Mouse (Mus musculus) induced T-regulatory cell, adult 2 months (primary cell): ENCODE data around the gene Ccdc97.
"Not testable (repeated sequence)": the region's sequence is repeated elsewhere in the genome, so short reads cannot be mapped to it uniquely, and the experiment has no call there.

ENCODE experiments used
- DNase-seq: peaks from one replicate; pipeline ENCODE4 v3.0.0-alpha.2; 2012; ENCODE audit warnings: low read depth

Gene Ccdc97

DNA sequence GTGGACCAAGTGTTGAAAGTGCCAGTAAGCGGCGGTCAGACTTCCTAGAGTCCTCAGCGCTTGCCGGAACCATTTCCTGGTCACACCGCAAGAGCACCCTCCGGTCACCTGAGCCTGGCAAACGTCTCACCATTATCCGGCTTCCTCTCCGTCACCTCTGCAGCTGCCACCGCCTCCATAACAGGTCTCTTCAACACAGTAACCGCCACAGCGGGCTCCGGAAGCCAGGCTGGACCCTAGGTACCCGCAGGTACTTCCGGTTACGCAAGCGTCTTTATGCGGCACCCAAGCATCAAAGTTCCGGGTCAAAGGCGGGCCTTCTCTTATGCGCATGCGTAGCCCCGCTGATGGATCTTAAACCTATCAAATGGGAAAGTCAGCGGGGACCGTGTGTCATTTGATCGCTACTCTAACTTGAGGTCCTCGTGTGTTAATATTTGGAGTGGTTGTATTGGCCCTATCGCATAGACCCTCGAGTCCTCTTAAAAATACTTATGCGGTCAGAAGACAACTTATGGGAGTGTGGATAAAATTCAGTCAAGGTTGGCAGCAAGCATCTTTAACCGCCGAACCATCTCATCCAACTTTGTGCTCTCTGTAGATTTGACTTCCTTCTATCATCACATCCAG lies at the start of gene Ccdc97:
Gene Ccdc97 (minus strand): TSS at position 301 of the 630 bp plus-strand sequence.
- DNase-seq: peak; percentile 99

DNA sequence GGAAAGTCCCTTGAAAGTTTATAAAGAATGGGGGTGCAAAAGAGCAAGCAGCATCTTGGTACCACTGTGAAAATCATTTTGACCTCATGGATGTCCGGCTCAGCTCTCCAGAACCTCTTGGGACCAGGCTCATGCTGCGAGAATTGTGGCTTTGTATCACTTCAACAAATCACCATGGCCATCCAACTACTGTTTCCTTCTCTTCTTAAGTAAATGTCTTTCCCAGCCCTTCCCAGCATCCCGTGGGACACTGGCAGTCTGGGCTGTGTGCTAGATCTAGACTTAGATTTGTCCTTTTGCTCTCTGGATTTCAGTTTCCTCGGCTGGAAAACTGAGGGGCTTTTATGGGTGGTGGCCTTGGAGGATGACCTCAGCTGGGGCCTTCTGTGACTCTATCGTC lies 49.3 kb upstream of the Ccdc97 start:
- no peak for DNase-seq

DNA sequence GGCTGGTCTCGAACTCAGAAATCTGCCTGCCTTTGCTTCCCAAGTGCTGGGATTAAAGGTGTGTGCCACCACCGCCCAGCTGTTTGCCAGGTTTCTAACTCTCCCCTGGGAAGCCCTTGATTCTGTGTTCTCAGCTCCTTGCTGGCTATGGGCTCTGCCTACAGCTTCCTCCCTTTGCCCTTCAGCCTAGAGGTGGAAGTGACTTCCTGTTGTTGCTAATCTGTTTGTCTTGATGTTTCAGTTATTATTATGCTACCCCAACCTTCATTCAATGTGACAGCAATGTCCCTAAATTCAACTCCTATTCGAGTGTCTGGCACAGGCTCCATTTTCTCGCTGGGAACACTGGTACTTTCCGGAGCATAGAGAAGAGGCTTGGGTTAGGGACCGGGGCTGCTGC lies 47.2 kb upstream of the Ccdc97 start:
- DNase-seq: no peak

DNA sequence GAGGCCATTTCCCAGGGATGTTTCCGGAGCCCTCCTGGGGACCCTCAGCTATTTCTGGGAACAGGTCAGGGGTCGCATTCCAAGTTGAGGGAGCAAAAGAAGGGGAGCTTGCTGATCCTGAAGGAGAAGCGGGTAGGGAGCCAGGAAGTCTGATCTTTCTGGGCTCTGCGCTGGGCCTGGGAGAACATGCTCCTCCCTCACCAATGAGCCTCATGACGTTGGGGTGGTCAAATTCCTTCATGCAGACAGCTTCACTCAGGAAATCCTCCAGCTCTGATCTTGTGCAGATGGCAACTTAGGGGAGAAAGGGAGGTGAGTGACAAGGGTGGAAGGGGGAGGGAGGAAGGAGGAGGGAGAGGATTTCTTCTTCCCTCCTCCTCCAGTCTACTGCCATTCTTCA lies 45.3 kb upstream of the Ccdc97 start:
- no peak for DNase-seq

DNA sequence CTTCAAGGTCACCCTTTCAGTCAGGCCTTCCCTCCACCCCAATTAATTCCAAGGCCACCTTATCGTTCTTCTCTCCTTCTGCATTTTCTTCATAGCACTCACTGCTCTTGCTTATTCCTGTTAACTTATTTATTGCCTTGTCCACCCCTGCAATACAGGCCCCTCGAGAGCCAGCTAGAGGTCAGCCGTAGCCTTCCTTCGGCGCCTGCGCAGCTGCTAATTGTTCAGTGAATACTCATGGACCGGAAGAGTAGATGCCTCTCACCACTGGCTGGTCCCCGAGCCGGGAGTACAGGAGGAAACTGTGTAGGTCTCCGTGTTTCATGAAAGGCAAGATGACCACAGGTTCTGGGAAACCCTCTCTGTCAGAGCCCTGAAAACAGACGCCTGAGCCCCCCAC lies 44.8 kb upstream of the Ccdc97 start:
- DNase-seq: no peak

DNA sequence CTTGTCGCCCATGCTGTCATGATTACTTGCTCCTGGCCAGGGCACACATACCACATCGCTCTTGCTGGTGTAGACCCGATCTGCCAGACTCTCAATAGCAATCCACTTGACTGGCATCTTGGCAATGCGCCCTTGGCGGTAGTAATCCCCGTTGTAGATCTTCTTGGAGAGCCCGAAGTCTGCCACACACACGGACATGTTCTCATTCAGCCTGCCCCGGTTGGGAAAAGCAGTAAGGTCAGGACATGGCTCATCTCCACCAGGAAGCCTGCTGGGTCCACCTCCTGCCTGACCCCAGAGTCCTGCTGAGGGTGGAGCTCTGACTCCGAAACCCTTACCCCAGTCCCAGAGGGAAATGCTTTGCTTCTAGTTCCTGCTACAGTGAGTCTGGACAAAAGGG lies 42.5 kb upstream of the Ccdc97 start:
- DNase-seq: no peak

DNA sequence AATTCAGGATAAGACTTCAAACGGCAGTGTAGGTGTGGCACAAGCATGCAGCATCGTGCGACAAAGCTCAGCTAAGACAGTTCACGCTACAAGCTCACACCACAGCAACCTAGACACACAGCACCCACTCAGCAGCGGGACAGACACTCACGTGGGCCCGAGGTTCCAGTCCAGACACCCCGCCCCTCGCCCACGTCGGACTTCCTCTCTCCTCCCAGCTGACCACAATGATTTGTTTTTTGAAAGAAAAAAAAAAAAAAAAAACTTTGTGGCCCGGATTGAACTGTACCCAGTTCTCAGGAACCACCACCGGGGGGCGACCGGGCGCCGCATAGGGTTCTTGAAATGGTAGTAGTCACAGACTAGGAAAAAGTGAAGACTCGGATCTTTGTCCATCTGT lies 37.1 kb upstream of the Ccdc97 start:
- DNase-seq: peak; percentile 96

DNA sequence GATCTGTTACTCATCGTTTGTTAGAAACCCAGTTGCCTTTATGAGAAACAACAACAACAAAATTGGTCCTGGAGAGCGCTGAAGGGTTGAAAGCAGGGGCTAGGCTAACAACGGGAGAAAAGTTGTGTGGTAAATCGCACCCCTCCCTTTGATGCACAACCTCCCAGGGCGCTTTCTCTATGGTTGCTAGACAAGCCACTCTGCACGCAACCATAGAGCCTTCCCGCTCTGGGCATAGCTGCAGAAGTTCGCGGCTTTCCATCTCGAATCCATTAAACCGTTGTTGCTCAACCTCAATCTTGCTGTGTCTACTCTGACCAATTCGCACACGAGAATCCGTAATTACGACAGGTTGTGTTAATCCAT lies 36.6 kb upstream of the Ccdc97 start:
- no peak for DNase-seq

DNA sequence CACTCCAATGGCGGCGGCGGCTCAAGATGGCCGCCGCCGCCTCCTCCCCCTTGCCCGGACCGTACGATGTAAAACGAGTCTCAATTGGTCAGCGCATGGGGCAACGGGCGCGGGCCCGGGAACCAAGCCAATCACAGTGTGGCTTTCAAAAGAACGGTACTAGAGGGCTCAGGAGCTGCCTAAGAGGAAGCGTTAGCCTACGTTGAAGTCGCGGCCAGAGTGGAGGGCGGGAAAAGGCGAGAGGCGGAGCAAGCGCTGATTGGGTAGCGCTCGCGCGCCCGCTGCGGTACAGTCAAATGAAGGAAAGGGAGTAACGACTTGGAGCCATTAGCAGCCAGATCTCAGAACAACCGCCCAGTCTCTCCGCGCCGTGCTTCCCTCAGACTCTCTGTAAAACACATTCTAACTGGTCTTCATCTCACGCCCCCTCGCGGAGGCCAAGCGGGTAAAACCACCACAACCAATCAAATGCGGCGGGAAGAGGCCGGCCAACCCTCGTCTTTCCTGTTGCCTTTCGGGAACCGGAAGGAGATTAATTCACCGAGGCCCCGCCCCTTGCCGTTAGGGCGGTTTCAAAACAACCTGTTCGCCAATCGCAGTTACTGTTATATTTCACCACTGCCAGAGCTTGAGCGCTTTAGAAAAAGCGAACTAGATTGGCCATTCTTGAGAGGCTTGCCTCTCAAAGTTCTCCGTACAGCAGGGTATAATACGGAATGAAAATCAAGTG lies 36.0 kb upstream of the Ccdc97 start, which contains the start of gene Hnrnpul1:
Gene Hnrnpul1 (minus strand): TSS at position 20 of the 730 bp plus-strand sequence.
- peak; percentile 100 for DNase-seq

DNA sequence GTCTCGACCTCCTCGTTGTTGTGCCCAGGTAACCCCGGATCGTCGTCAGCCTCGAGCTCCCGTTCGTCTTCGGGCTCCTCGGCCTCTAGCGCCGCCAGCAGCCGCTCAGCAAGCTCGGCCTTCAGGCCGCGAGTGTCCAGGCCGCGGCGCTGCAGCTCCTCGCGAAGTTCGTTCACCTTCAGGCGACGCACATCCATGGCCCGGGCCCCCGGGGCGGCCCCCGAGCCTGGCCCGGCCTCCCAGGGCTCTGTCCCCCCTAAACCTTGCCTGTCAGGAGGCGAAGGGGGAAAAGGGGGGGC lies 35.5 kb upstream of the Ccdc97 start:
- DNase-seq: no peak

DNA sequence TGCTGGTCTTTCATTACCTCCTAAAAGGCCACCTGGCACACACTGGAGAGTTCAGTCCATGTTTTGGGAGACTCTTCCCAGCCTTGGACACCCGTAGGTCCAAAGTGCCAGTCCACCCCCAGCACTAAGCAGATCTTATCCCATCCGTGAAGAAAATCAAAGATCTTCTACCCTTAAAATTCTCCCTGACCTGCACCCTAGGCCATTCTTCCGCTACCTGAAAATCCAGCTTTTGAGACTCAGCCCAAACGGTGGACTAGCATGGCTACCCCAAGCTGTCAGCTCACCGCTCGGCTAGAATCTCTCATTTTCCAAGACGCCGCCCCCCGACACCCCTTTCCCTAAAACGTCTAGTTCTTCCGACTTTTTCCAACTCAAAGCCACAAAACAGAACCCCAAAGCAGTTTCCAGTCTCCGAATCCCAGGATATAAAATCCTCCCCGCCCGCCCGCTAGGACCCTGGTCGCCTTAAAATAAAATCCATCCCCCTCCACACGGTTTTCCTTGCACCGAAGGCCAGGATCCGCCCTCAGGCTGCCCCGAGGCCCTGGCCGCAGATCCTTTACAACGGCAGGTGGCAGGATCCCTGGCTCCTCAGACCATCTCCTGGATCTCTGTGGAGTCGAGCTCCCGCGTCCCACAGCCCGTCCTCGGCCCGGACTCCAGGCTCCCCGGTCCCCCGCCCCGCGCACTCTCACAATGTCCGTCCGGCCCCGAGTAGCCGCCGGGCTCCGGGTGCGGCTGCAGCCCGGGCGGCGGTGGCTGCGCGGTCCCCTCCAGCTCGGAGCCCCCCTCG lies 35.0 kb upstream of the Ccdc97 start:
- no peak for DNase-seq

DNA sequence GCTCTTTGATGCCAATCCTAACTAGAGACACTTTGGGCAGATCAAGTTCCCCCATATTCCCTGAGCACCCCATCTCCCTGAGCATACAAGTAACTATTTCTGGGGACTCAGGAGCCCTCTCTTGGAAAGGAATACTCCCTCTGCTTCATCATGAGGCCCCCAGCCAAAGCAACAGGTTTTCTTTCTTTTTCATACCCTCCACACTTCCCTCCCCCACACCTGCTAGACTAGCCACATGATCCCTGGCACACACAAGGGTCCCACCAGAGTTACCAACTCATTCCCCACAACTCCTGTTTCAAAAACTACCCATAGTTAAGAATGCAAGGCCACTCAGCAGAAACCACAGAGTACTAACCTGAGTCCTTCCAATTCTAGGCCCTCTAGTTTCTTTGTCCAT lies 34.2 kb upstream of the Ccdc97 start:
- no peak for DNase-seq

DNA sequence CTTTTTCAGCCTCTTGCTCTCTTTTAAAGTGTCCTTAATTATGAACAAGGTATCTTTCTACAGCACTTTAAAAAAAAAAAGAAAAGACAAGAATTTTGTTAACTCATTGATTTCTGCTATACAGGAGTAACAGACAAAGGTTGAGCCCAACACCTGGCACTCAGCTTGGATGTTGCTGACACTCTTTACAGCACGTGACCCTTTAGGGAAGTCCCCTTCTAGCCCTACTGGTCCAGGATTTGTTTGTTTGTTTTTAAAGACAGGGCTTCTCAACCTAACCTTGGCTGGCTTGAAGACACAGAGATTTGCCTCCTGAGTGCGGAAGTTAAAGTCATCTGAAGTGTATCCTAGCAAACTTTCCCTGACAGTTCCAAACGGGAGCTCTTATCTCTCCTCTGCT lies 28.0 kb upstream of the Ccdc97 start:
- peak; percentile 38 for DNase-seq

DNA sequence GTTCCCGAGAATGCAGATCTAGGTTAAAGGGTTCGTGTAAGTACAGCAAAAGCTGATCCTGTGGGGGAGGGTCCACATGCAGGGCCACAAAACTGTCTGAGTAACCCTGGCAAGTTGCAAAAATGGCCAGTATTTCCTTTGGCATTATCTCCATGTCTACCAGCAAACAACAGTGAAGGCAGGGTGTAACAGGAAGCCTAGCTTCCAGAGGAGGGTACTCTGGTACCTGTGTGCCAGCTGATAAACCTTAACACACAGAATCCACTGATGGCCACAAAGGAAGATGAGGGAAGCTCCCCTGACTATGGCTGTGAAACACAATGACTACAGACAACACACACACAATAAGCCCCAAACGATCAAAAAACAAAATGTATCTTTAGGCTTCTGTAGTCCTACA lies 19.4 kb upstream of the Ccdc97 start:
- DNase-seq: no peak

DNA sequence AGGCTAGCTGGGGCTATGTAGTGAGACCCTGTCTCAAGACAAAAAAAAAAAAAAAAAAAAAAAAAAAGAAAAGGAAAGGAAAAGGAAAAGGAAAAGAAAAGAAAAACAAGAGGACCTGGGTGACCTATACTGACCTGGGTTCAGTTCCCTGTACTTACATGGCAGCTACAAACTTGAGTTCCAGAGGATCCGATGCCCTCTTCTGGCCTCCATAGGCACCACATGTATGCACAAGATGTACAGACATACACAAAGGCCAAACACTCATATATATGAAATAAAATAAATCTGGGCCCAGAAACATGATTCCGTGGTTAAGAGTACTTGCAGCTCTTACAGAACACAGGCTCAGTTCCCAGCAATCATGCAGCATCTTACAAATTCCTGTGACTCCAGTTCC lies 18.0 kb upstream of the Ccdc97 start:
- no peak for DNase-seq

DNA sequence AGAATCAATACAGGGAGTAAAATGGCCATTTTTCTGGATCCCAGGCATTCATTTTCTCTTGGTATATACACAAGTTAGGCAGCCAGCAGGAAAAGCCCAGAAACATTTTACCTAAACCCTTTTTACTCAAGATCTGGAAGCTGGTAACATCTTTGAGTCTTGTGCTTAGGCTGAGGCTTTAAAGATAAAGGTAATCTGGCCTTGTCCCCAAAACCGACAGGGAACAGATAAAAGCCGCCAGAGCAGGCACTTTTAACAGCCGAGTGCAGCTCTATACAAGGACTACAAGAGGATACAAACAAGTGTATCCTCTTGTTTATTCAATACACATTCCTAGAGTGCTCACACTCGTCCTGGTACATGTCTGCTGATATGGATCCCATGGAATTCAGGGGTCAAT lies 16.1 kb upstream of the Ccdc97 start:
- no peak for DNase-seq

DNA sequence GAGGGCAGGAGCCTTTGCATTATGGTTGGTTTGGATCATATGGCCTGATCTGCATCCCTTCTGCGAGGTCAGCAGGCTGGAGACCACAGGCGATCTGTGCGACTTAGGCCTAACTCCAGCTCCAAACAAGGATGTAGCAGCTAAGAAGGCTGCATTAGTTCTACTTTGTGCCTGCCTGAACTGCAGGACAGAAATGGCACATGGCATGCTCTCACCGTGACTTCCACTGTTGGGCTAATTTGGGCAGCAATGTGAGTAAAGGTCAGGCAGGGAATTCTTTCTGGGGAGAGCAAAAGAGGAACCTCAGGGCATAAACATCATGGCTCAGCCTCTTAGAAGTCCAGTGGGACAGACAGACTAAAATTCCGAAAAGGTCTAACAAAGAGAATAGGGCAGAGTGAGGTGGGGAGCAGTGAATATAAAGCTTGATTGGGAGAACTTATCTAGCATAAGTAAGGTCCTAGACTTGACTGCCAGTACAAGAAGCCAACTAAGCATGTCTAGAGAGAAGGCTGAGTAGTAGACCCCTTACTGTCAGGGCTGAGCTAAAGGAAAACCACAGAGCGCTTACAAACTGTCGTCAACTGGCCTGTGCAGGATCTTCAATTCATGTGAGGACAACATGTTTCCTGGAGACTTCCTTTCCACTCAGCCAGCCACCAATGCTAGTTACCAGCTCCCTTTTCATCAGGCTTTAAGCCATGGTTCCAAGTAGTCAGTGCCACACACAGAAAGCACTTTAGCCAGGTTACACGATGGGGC lies 12.6 kb upstream of the Ccdc97 start:
- DNase-seq: no peak

DNA sequence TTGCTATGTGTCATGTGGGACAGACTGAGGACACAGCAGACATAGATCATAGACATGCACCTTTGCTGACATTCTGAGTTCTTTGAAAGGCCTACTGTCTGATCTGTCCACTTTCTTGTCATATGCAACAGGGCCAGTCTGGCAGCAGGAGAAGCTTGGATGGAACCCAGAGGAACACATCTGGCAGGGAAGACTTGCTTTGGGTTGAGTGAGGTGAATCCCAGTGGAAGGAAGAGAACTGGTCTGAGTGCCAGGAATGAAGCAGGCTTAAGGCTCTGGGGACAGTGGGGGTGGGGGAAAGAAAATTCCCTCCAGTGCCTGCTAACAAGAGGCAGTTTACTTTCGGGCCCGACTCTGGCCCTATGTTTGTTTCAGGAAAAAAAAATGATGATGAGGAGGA lies 11.0 kb upstream of the Ccdc97 start:
- no peak for DNase-seq

DNA sequence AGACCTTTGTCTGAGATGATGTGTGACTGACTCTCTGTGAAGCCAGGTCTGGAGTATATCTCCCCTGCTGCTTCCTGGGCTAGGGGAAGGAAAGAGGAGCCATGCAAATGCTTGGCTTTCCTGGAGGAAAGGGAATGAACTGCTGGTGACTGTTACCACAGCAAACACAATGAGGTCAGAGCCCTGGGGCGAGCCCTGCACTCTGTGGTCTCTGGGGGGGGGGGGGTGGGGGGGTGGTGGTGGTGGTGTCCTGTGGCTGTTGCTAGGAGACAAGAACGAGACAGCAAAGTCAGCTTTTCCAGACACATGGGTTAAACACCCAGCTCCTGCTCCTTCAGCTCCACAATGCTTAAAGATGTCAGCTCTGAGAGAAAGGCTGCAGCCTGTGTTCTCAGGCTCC lies 10.5 kb upstream of the Ccdc97 start:
- DNase-seq: no peak

DNA sequence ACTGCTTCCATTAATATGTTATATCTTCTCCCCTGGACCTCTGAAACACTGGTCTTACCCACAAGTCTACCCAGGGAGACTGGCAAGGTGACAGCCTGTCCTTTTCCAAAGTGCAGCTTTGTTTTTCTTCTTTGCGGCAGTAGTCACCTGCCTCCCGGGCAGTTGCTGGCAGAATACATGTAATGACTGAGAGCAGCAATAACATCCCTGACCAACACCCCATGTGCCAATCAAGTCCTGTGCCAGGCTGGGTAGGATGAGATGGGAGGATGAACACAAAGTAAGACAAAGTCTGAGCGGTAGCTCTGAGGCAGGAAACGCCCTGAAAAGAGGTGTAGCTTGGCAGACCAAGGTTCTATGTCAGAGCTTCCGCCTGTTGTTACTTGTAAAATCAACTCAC lies 8.9 kb upstream of the Ccdc97 start:
- no peak for DNase-seq

DNA sequence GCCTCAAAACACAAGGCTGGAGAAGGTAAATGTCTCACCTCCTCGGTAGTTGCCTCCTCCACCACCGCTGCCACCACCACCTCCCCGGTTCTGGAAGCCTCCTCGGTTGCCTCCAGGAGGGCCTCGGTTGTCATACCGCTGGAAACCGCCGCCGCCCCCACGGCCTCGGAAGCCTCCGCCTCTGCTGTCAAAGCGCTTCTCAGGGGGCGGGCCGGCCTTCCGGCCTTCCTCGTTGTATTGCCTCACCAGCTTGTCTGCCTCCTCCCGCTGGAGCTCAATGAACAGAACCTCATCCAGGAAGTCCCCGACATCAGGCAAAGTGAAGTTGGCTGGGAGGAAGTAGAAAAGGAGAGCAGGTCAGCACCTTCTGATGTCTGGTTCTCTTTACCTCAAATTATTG lies 7.0 kb upstream of the Ccdc97 start:
- no peak for DNase-seq

DNA sequence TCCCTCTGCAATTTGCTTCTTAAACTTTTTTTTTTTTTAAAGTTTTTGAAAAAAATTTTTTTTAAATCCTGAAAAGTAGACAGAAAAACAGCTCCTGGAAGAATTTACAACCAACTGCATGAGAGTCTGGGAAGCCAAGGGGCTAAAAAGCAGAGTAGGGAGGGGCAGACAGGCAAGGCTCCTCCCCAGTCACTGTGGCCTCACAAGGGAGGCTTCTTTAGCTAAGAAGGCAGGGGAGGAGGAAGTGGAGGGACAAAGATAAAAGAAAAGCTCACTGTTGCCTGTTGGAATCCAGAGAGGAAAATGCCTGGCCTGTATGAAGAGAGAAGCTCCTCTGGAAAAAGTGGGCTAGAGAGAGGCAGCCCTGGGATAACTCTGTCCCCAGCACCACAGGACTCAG lies 2.9 kb upstream of the Ccdc97 start:
- DNase-seq: not testable (repeated sequence)

DNA sequence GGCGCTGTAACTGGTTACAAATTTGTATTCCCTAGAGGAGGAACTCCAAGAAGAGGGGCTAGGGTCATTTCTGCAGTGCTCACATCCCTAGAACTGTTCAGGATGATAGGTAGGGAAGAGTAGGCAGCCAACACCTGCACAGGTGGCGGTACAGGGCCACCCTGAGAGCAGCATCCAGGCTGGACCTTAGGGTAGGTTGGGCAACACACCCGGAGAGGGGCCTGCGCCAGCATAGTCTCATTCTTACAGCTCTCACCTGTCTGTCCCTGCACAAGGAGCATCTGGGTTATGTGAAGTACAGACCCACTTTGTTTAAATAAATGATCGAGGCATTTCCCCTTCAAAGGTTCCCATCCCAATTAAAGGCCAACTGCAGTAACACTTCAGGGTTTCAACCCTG lies 1.9 kb upstream of the Ccdc97 start:
- DNase-seq: no peak
